Mouse (Mus musculus) 3134 (cell line): Measurements from ENCODE around the gene Bcl2l15.
"Not testable (repeated sequence)": the region's sequence is repeated elsewhere in the genome, so short reads cannot be mapped to it uniquely, and the experiment has no call there.

Source experiments
- DNase-seq: peaks from one replicate; pipeline ENCODE4 v3.0.0-alpha.2; 2011; ENCODE audit warnings: low spot score; ENCODE audit not compliant: insufficient read length; ENCODE audit errors: extremely low read depth

The Bcl2l15 gene

GRCm38 (mm10) chr3:103832426-103832825 is at the start of gene Bcl2l15:
TSS of gene Bcl2l15 (plus strand) at chr3:103832601.
- DNase-seq: no peak

GRCm38 (mm10) chr3:103782844-103783609 is 49.4 kb upstream of the Bcl2l15 start:
- DNase-seq: no peak

- DNase-seq: no peak
Measured at GRCm38 (mm10) chr3:103787225-103787624, 45.2 kb upstream of the Bcl2l15 start.

GRCm38 (mm10) chr3:103789096-103789495 is 43.3 kb upstream of the Bcl2l15 start:
- DNase-seq: no peak

GRCm38 (mm10) chr3:103789891-103790345 is 42.5 kb upstream of the Bcl2l15 start:
- DNase-seq: peak; percentile 50

- peak; percentile 71 for DNase-seq
Measured at GRCm38 (mm10) chr3:103790346-103791145, 41.9 kb upstream of the Bcl2l15 start.

GRCm38 (mm10) chr3:103791230-103792110 is 40.9 kb upstream of the Bcl2l15 start, which contains the start of gene Hipk1:
TSS of gene Hipk1 (minus strand) at chr3:103791563.
- peak; percentile 93 for DNase-seq

- DNase-seq: not testable (repeated sequence)
Measured at GRCm38 (mm10) chr3:103792111-103792406, 40.3 kb upstream of the Bcl2l15 start.

- no peak for DNase-seq
Measured at GRCm38 (mm10) chr3:103792566-103792965, 39.8 kb upstream of the Bcl2l15 start.

- DNase-seq: no peak
Measured at GRCm38 (mm10) chr3:103796389-103796788, 36.0 kb upstream of the Bcl2l15 start.

GRCm38 (mm10) chr3:103799507-103799906 is 32.9 kb upstream of the Bcl2l15 start:
- no peak for DNase-seq

GRCm38 (mm10) chr3:103801631-103802531 is 30.5 kb upstream of the Bcl2l15 start:
- peak; percentile 63 for DNase-seq

- no peak for DNase-seq
Measured at GRCm38 (mm10) chr3:103802861-103803260, 29.5 kb upstream of the Bcl2l15 start.

- no peak for DNase-seq
Measured at GRCm38 (mm10) chr3:103805671-103806070, 26.7 kb upstream of the Bcl2l15 start.

GRCm38 (mm10) chr3:103808891-103809798 is 23.3 kb upstream of the Bcl2l15 start, which contains the start of the genes Dclre1b, Ap4b1 and Gm43064:
TSS of gene Dclre1b (minus strand) at chr3:103809444.
TSS of gene Ap4b1 (plus strand) at chr3:103809520.
TSS of gene Gm43064 (plus strand) at chr3:103809573.
- peak; percentile 94 for DNase-seq

GRCm38 (mm10) chr3:103809799-103810150 is 22.6 kb upstream of the Bcl2l15 start:
- DNase-seq: no peak

- no peak for DNase-seq
Measured at GRCm38 (mm10) chr3:103810967-103811366, 21.4 kb upstream of the Bcl2l15 start.

GRCm38 (mm10) chr3:103827548-103827947 is 4.9 kb upstream of the Bcl2l15 start:
- DNase-seq: no peak

GRCm38 (mm10) chr3:103829036-103829435 is 3.4 kb upstream of the Bcl2l15 start:
- no peak for DNase-seq
